Mouse (Mus musculus) heart, adult 2 months (tissue): Measurements from ENCODE around the gene Rrnad1. TPM values are rescaled to one million over a fixed set of nuclear protein-coding genes. Genes with fewer than 3 reads are reported as not detected.

Experiments
- DNase-seq, 2 experiments: peaks; one replicate each; pipeline ENCODE4 v3.0.0; 2021
- H3K27ac ChIP-seq: fragments of 200-600 bp; 2 replicates; pipeline ENCODE4 v1.8.1; 2022
- H3K27me3 ChIP-seq: fragments of 200-500 bp; 2 replicates; pipeline ENCODE4 v1.6.1; 2012; ENCODE audit warnings: mild to moderate bottlenecking, low read length, inconsistent platforms, mixed read lengths; ENCODE audit not compliant: control insufficient read depth, insufficient read depth
- H3K36me3 ChIP-seq: fragments of 200-500 bp; 2 replicates; pipeline ENCODE4 v1.6.1; 2012; ENCODE audit warnings: low read length, inconsistent platforms; ENCODE audit not compliant: control insufficient read depth, insufficient read depth
- H3K4me1 ChIP-seq: fragments of 200-500 bp; 2 replicates; pipeline ENCODE4 v1.6.1; 2011; ENCODE audit warnings: low read length; ENCODE audit not compliant: control insufficient read depth, insufficient read depth
- H3K4me3 ChIP-seq: fragments of 200-600 bp; 2 replicates; pipeline ENCODE4 v1.8.1; 2022
- H3K79me2 ChIP-seq: fragments of 200-500 bp; replicated peaks from 2 replicates; pipeline ENCODE4 v1.6.1; 2012; ENCODE audit warnings: mild to moderate bottlenecking, inconsistent platforms, low read length, moderate library complexity, mixed read lengths; ENCODE audit not compliant: control insufficient read depth, insufficient read depth
- H3K9ac ChIP-seq: fragments of 200-500 bp; 2 replicates; pipeline ENCODE4 v1.6.1; 2012; ENCODE audit warnings: low read depth, mild to moderate bottlenecking, control low read depth, inconsistent platforms, low read length, mixed read lengths
- CTCF ChIP-seq: fragments of 200-600 bp; IDR thresholded peaks from 2 replicates; pipeline ENCODE4 v1.8.1; 2022; ENCODE audit warnings: antibody characterized with exemption, mild to moderate bottlenecking, moderate library complexity
- EP300 ChIP-seq: fragments of 200-500 bp; IDR thresholded peaks from 2 replicates; pipeline ENCODE4 v1.6.1; 2011; ENCODE audit warnings: low read depth, low read length, control low read depth; ENCODE audit not compliant: insufficient read depth
- POLR2A ChIP-seq: fragments of 200-500 bp; IDR thresholded peaks from 2 replicates; pipeline ENCODE4 v1.6.1; 2011; ENCODE audit warnings: mild to moderate bottlenecking, low read depth, low read length, control low read depth; ENCODE audit not compliant: insufficient read depth
- WGBS: fragments of 180-500 bp; shearing (Covaris S2); methylation state at CpG from one replicate; pipeline ENCODE4 v1.1.7; 2018; 5-methylcytosine and 5-hydroxymethylcytosine counted together
- intact Hi-C: fragments of 180-260 bp; cut with DNase I; formaldehyde crosslinking; loops from one replicate; pipeline ENCODE4 v1.15.1; 2025
- polyA plus RNA-seq: library from polyadenylated mRNA; depleted of rRNA; stranded (reverse); fragments of >200 nt; gene quantifications from 2 replicates; pipeline ENCODE4 v1.2.3, GENCODE M21; 2012
- total RNA-seq, 2 experiments: library from RNA; stranded (reverse); gene quantifications; 2 replicates each; pipeline ENCODE4 v1.2.3; 2021

The Rrnad1 gene
- total and polyA plus RNA-seq, 3 experiments = 4.7 to 18.7 (median 5.5) TPM

DNA sequence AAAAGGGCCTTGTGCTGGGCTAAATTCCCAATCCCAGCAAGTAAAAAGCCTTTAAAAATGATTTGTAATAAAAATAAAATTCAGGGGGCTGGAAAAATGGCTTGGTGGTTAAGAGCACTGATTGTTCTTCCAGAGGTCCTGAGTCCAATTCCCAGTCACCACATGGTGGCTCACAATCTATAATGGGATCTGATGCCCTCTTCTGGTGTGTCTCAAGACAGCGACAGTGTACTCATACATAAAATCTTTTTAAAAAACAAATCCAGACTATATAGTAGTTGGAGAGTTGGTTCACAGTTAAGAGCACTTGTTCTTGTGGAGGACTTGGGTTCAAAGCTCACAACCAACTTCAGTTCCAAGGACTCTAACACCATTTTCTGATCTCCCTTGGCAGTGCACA is 13.5 kb downstream of the Rrnad1 start:
- 90% methylated on average over 1 of the region's 1 CpGs for WGBS
- Histone ChIP-seq H3K4me1 (no peaks in the 10 kb centered on the region; the same call in 1 of the 2 replicates), H3K36me3 (0 out of 2 replicates have a peak, but pooled peaks cover 2% of the 10 kb centered on the region), H3K4me3 (no peak overlapping the region), H3K9ac (no peak overlapping the region), H3K27ac (no peak overlapping the region), H3K79me2 (no peaks in the 10 kb centered on the region; the same call in 1 of the 2 replicates), H3K27me3 (no peaks in the 10 kb centered on the region)
- TF ChIP-seq CTCF (peak; percentile 8; the same call in 1 of the 2 replicates), POLR2A (no peak), EP300 (no peak)
- intact Hi-C loops = no loop called here
- DNase-seq = no peak

DNA sequence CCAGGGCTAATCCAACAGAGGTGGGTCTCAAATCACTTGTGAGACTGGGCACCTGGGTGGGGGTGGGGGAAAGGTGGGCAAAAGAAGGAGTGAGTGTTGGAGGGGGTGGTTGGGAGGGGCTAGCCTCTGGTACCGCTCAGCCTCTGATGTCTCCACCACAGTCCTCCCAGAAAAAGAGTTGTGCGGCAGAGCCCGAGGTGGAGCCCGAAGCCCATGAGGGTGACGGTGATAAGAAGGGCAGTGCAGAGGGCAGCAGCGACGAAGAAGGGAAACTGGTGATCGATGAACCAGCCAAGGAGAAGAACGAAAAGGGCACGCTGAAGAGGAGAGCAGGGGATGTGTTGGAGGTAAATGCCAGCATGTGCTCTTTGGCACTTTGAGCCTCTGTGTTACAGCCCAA is 16.6 kb downstream of the Rrnad1 start:
- 90% methylated on average over 10 of the region's 10 CpGs for WGBS
- intact Hi-C loops = no loop called here

DNA sequence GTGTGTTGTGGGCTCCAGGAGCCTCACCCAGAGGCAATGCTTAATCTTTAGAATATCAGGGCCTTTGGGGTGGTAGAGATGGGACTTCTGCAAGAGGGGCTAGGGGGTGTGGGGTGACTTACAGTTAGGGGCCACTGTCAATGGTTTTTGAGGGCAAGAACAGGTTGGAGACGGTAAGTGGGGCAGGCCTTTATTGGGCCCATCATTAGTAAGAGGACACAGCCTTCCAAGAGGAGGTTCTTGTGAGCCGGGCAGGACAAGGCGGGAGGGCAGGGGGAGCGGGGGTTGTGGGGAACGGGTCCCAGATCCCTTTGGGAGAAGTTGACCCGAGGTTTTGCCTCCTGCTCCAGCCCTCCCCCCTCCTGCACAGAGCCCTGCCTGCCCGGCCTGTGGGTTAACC is 17.0 kb downstream of the Rrnad1 start:
- no peaks in the 10 kb centered on the region; the same call in 1 of the 2 replicates for H3K36me3 ChIP-seq
- H3K79me2 ChIP-seq = peaks cover 6% of the 10 kb centered on the region; the same call in 1 of the 2 replicates
- no peak overlapping the region for H3K27ac ChIP-seq
- no peak for DNase-seq
- H3K4me3 ChIP-seq = no peak overlapping the region
- TF ChIP-seq EP300 = no peak
- TF ChIP-seq CTCF = no peak
- no peak for TF ChIP-seq POLR2A
- H3K27me3 ChIP-seq = no peaks in the 10 kb centered on the region
- 76% methylated on average over 7 of the region's 7 CpGs for WGBS
- intact Hi-C loops = no loop called here
- H3K9ac ChIP-seq = no peak overlapping the region
- H3K4me1 ChIP-seq = peaks cover 15% of the 10 kb centered on the region

More for the DNA sequence above, 16.6 kb downstream of the Rrnad1 start:
- H3K36me3 ChIP-seq = no peaks in the 10 kb centered on the region; the same call in 1 of the 2 replicates
- H3K9ac ChIP-seq = no peak overlapping the region
- peaks cover 11% of the 10 kb centered on the region for H3K4me1 ChIP-seq
- H3K27ac ChIP-seq = no peak overlapping the region
- DNase-seq = no peak
- H3K27me3 ChIP-seq = no peaks in the 10 kb centered on the region
- peaks cover 6% of the 10 kb centered on the region; the same call in 1 of the 2 replicates for H3K79me2 ChIP-seq
- no peak overlapping the region for H3K4me3 ChIP-seq
- TF ChIP-seq CTCF = no peak

DNA sequence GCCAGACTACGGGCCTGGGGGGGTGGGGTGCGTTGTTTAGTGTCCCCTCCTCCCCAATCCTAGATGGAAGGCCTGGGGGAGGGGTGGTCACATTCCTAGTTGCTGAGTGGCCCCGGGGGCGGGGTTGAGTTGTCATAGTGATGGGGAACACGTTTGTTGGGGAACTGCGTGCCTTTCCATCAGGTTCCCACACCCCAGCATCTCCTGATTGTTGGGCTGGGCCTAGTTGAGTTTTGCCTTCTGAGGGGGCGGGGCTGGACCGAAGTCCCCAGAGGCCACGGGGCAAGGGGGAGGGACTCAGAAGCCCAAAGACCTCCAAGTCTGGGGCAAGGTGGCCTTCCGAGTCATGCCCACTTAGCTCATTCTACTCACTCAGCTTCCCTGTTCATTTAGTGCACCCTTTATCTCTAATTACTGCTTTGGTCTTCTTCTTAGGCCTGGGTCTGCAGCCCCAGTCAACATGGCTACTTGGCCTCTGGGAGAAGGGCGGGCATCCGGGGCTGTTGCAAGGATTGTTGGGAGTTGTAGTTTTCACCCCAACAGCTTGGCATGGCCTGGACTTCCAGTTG is 19.9 kb downstream of the Rrnad1 start:
- H3K9ac ChIP-seq = peak overlapping the region; percentile 66
- 8% methylated on average over 12 of the region's 12 CpGs for WGBS
- H3K4me3 ChIP-seq = peak overlapping the region; percentile 48
- no peak for TF ChIP-seq CTCF
- no peak for TF ChIP-seq EP300
- TF ChIP-seq POLR2A = peak; percentile 50; the same call in 1 of the 2 replicates
- intact Hi-C loops = no loop called here
- no peaks in the 10 kb centered on the region for H3K27me3 ChIP-seq
- no peaks in the 10 kb centered on the region; the same call in 1 of the 2 replicates for H3K36me3 ChIP-seq
- peaks cover 23% of the 10 kb centered on the region for H3K4me1 ChIP-seq
- peaks cover 8% of the 10 kb centered on the region; the same call in 1 of the 2 replicates for H3K79me2 ChIP-seq
- DNase-seq = peak; percentile 84 to 86
- H3K27ac ChIP-seq = peak overlapping the region; percentile 83

DNA sequence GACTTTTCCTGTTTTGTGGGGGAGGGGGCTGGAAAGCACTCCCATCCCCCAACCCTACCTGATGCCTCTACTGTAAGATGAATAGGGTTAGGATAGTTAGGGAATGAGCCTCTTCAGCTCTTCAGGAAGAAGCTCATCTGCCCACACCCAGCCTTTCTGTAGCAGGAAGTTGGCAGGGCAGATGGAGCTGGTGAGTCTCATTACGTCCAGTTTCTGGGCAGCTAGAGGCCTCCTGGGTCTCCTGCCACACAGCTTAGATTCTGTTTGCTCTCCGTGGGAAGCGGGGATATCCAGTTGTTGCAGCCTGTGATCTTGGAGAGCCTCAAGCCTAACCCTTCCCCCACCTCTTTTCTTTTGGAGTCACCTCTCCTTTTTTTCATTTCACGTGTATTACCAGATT is 20.6 kb downstream of the Rrnad1 start:
- no peak for DNase-seq
- Histone ChIP-seq H3K27me3 (no peaks in the 10 kb centered on the region), H3K4me3 (no peak overlapping the region; the same call in 1 of the 2 replicates), H3K36me3 (no peaks in the 10 kb centered on the region; the same call in 1 of the 2 replicates), H3K4me1 (peaks cover 23% of the 10 kb centered on the region), H3K27ac (peak overlapping the region; percentile 83), H3K79me2 (peaks cover 8% of the 10 kb centered on the region; the same call in 1 of the 2 replicates), H3K9ac (peak overlapping the region; percentile 30; the same call in 1 of the 2 replicates)
- intact Hi-C loops = no loop called here
- TF ChIP-seq CTCF (no peak), EP300 (no peak), POLR2A (no peak)
- WGBS = 11% methylated on average over 4 of the region's 4 CpGs

DNA sequence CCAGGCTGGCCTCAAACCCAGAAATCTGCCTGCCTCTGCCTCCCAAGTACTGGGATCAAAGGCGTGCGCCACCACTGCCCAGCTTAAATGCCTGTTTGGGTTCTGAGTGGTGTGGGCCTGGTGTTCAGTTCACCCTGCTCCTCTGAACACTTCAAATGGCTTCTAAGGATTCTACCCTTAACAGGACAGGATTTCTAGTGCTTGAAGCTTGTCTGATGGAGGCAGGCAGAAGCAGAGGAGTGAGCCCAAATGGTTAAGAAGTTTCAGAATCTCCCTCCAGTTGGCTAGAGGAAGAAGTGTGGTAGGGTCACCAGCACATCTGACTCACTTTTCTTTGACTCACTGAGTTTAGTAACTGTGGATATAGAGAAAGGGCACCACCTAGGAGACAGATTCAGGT is 21.1 kb downstream of the Rrnad1 start:
- 91% methylated on average over 2 of the region's 2 CpGs for WGBS
- TF ChIP-seq POLR2A (no peak), CTCF (no peak), EP300 (no peak)
- Histone ChIP-seq H3K9ac (no peak overlapping the region), H3K79me2 (peaks cover 8% of the 10 kb centered on the region; the same call in 1 of the 2 replicates), H3K27ac (peak overlapping the region; percentile 83), H3K36me3 (no peaks in the 10 kb centered on the region; the same call in 1 of the 2 replicates), H3K4me1 (peaks cover 23% of the 10 kb centered on the region), H3K4me3 (no peak overlapping the region), H3K27me3 (no peaks in the 10 kb centered on the region)
- intact Hi-C loops = no loop called here
- DNase-seq = no peak
